Mouse (Mus musculus): ENCODE data around the gene Clec11a. TPM values are rescaled to one million over a fixed set of nuclear protein-coding genes. Genes with fewer than 3 reads are reported as not detected.

Gene Clec11a
- total and polyA plus RNA-seq, 3 experiments, result 0.33 to 0.39 TPM; not detected in 1

GRCm38 (mm10) chr7:44268117-44268516 is 38.6 kb downstream of the Clec11a start:
- Histone ChIP-seq H3K27me3 (ENCODE audit: control insufficient read depth in 1 of 2, insufficient read depth in 2 of 2, low read length in 2 of 2) (no peaks in the 10 kb centered on the region), H3K9ac (ENCODE audit: control insufficient read depth, low read depth, low read length, poor library complexity, severe bottlenecking) (no peak overlapping the region), H3K79me2 (ENCODE audit: control insufficient read depth, insufficient read depth, low read length, poor library complexity) (no peaks in the 10 kb centered on the region), H3K4me3 (ENCODE audit: control insufficient read depth in 1 of 2, insufficient read depth in 1 of 2, low read depth in 2 of 2, low read length in 2 of 2) (no peak overlapping the region), H3K27ac (ENCODE audit: control insufficient read depth, low read depth, low read length) (no peak overlapping the region), H3K36me3 (ENCODE audit: control insufficient read depth in 1 of 2, insufficient read depth in 2 of 2, low read length in 2 of 2) (no peaks in the 10 kb centered on the region), H3K9me3 (replicated peaks; ENCODE audit: insufficient read depth, low read length) (no peaks in the 10 kb centered on the region), H3K4me1 (ENCODE audit: control insufficient read depth in 1 of 2, insufficient read depth in 2 of 2, low read length in 2 of 2) (no peaks in the 10 kb centered on the region)
- TF ChIP-seq MEF2A (IDR thresholded peaks at IDR 0.05; ENCODE audit: extremely low read depth, insufficient replicate concordance, low read depth, low read length, poor library complexity, severe bottlenecking), result no peak
- TF ChIP-seq ZNF384 (IDR thresholded peaks at IDR 0.05; ENCODE audit: low read depth, low read length), result no peak
- TF ChIP-seq POLR2A (IDR thresholded peaks at IDR 0.05; ENCODE audit: control insufficient read depth in 1 of 2, insufficient read depth in 1 of 2, low read depth in 1 of 2, low read length in 2 of 2, poor library complexity in 1 of 2), result no peak
- no peak for TF ChIP-seq POLR2AphosphoS5 (IDR thresholded peaks at IDR 0.05; ENCODE audit: borderline replicate concordance, low read depth, low read length)
- no peak for TF ChIP-seq EP300 (IDR thresholded peaks at IDR 0.05; ENCODE audit: low read depth in 1 of 2, low read length in 2 of 2)
- TF ChIP-seq NELFE (IDR thresholded peaks at IDR 0.05; ENCODE audit: low read depth, low read length), result no peak
- no peak for TF ChIP-seq NRF1 (IDR thresholded peaks at IDR 0.05; ENCODE audit: insufficient read depth, low read depth, low read length, poor library complexity, severe bottlenecking)
- no peak for TF ChIP-seq TBP (IDR thresholded peaks at IDR 0.05; ENCODE audit: low read depth, low read length)
- no peak for DNase-seq (ENCODE audit: low read depth, low spot score)

- H3K36me3 ChIP-seq (ENCODE audit: control insufficient read depth in 1 of 2, insufficient read depth in 2 of 2, low read length in 2 of 2), result no peaks in the 10 kb centered on the region
- H3K27me3 ChIP-seq (ENCODE audit: control insufficient read depth in 1 of 2, insufficient read depth in 2 of 2, low read length in 2 of 2), result no peaks in the 10 kb centered on the region
- DNase-seq (ENCODE audit: low read depth, low spot score), result peak; percentile 88
- H3K4me1 ChIP-seq (ENCODE audit: control insufficient read depth in 1 of 2, insufficient read depth in 2 of 2, low read length in 2 of 2), result no peaks in the 10 kb centered on the region
- no peak overlapping the region for H3K4me3 ChIP-seq (ENCODE audit: control insufficient read depth in 1 of 2, insufficient read depth in 1 of 2, low read depth in 2 of 2, low read length in 2 of 2)
- H3K9me3 ChIP-seq (replicated peaks; ENCODE audit: insufficient read depth, low read length), result no peaks in the 10 kb centered on the region
- H3K79me2 ChIP-seq (ENCODE audit: control insufficient read depth, insufficient read depth, low read length, poor library complexity), result no peaks in the 10 kb centered on the region
- H3K9ac ChIP-seq (ENCODE audit: control insufficient read depth, low read depth, low read length, poor library complexity, severe bottlenecking), result no peak overlapping the region
- H3K27ac ChIP-seq (ENCODE audit: control insufficient read depth, low read depth, low read length), result no peak overlapping the region
- no peak for TF ChIP-seq JUND (IDR thresholded peaks at IDR 0.05; ENCODE audit: low read depth, low read length)
- TF ChIP-seq SMC3 (IDR thresholded peaks at IDR 0.05; ENCODE audit: low read depth, low read length), result peak; percentile 95
- no peak for TF ChIP-seq TBP (IDR thresholded peaks at IDR 0.05; ENCODE audit: low read depth, low read length)
- TF ChIP-seq RCOR1 (IDR thresholded peaks at IDR 0.05; ENCODE audit: low read depth, low read length), result 0 out of 2 replicates have a peak, but pooled peaks have one; percentile 27
- TF ChIP-seq ELF1 (IDR thresholded peaks at IDR 0.05; ENCODE audit: low read depth, low read length), result no peak
- TF ChIP-seq MAX (IDR thresholded peaks at IDR 0.05; ENCODE audit: low read length), result no peak
- peak; percentile 88 for TF ChIP-seq RAD21 (IDR thresholded peaks at IDR 0.05; ENCODE audit: low read depth, low read length)
- peak; percentile 91 for TF ChIP-seq ZC3H11A (IDR thresholded peaks at IDR 0.05; ENCODE audit: low read depth, low read length)
- no peak for TF ChIP-seq TCF12 (IDR thresholded peaks at IDR 0.05; ENCODE audit: low read depth, low read length)
- no peak for TF ChIP-seq POLR2AphosphoS2 (IDR thresholded peaks at IDR 0.05; ENCODE audit: low read length)
- peak; percentile 85 to 95 (median 92) for TF ChIP-seq CTCF (IDR thresholded peaks at IDR 0.05 in 2 of 3, conservative IDR thresholded peaks at IDR 0.05 in 1 of 3; ENCODE audit: control insufficient read depth in 1 of 3, insufficient read depth in 1 of 3, low read depth in 2 of 3, low read length in 3 of 3, poor library complexity in 1 of 3, severe bottlenecking in 1 of 3)
- TF ChIP-seq SIN3A (IDR thresholded peaks at IDR 0.05; ENCODE audit: low read length), result peak; percentile 39; the same call in 1 of the 2 replicates
Observed at GRCm38 (mm10) chr7:44262791-44263643, 43.7 kb downstream of the Clec11a start.

All from MEL (cell line).